Mouse (Mus musculus) spleen, adult 18-20 months (tissue): Measurements from ENCODE around the gene Dennd4a.
"Not testable (repeated sequence)": the region's sequence is repeated elsewhere in the genome, so short reads cannot be mapped to it uniquely, and the experiment has no call there.

Experiments used
- DNase-seq, 2 experiments: peaks; one replicate each; pipeline ENCODE4 v3.0.0; 2022; ENCODE audit warnings: mixed read lengths in 2 of 2

The Dennd4a gene

DNA sequence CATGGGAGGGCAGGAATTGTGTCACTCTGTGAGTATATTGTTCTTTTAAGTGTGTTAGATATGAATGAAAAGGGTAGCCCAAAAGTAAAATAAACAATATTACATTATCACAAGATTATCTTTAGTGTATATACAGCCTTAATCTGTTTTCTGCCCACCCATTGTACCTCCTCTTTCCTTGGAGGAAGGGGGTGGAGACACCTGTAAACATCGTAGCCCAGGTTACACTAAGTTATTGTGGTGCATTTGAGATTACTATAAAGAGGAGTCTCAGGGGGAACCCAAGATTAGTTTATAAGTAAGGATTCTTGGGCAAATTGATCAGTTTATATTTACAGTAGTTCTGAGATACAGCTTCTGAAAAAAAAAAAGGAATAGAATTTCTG, 1.3 kb downstream of the Dennd4a start:
- DNase-seq = no peak

DNA sequence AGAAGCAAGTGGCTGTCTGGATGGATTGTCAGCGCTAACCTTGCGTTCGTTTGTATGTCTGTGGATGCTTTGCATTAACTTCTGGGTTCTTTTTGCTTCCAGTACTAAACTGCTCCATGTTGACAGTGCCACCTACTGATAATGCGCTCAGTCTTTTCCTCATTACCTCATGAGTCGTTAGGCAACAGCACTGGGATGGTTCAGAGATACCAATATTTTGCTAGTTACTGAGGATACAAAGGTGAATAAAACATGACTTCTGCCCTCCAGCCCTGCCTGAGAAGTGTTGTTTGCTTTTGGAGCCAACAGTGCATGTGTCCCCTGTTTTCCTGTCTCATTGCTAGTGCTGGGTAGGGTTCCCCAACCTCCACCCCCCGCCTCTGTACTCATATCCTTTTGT, 3.1 kb downstream of the Dennd4a start:
- DNase-seq = no peak

- not testable (repeated sequence) for DNase-seq
Observed at GRCm38 (mm10) chr9:64819686-64820085, 8.5 kb downstream of the Dennd4a start.

DNA sequence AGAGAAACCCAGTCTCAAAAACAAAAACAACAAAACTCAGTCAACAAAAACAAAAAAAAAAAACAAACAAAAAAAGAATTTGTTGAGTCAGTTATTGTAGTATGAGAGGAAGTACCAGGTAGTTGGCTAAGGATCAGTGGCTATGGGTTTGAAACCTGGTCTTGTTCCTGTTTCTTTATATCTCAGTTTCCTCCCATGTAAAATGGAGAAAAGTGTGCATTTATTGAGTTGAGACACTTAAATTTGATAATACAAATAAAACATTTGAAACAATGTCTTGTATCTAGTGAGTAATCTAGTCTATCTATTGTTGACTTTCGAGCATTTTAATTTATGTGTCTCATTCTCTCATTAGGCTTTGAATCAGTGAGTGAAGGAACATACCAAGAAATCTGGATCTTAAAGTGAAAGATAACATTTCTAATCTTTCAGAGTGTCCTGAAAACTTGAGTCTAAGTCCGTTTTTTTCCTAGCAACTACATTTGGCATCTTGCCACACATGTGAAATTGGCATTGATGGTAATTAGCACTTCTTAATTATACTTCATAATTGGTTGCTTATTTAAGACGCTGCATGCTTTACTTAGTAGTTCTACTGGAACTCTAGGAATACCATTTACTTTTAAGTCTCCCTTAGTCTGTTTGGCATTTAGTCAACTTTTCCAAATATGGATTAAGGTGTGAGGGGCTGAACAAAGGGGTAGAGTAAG, 9.1 kb downstream of the Dennd4a start:
- no peak for DNase-seq

DNA sequence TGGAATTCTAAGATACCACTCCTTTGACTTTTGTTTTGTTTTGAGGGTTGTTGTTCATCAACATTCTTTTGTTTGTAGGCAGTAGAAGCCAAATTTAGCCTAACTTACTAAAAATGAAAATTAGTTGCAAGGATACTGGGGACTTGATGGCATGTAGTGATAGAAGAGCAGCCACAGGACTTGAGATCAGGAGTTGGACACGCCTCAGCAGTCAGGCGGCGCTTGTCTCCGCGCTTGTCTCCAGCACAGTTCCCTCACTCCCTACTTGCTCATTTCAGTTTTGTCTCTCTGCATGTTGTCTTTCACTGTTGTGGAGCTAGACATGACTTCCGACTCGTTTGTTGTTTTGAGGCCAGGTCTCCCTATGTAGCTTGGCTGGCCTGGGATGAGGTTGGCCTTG, 11.1 kb downstream of the Dennd4a start:
- DNase-seq = no peak

DNA sequence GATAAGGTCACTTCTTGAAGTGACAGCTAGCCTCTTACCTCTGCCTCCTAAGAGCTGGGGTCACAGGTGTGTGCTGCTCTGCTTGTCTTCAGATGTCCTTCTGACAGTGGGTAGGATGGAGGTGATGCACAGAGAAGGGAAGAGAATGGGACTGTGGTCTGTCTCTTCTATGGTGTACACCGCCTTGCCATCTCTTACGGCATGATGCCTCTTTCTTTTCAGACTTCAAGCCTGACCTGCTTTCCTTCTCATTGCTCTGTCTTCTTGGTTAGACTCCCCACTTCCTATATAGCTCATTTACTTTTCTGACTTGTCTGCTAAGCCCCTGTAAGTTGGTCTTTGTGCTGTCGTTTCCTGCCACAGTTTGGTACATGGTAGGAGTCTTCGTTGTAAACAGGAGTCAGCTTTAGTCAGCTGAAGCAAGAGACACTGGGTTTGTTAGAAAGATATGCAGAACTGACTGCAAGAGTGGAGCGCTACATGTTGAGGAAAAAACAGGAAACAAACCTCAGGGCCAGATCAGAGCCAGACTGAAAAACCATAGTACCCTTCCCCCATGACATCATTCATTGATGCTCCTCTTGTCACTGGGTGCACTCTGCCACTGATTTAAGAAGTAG, 13.4 kb downstream of the Dennd4a start:
- no peak for DNase-seq

GRCm38 (mm10) chr9:64830092-64830618, 19.0 kb downstream of the Dennd4a start:
- no peak for DNase-seq

DNA sequence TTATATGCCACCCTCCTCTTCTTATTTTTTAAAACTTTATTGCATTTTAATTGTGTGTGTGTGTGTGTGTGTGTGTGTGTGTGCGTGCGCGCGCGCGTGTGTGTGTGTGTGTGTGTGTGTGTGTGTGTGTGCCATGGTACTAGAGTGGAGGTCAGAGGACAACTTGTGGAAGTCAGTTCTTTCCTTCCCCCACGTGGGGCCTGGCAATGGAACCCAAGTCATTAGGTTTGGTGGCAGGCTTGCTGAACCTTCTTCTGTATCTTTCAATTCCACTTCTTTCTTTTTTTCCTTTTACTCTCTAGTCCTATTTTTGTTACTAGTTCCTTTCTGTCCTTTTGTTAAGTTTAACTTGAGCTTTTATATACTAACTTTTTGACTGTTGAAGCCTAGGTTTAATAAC, 19.5 kb downstream of the Dennd4a start:
- DNase-seq = no peak

DNA sequence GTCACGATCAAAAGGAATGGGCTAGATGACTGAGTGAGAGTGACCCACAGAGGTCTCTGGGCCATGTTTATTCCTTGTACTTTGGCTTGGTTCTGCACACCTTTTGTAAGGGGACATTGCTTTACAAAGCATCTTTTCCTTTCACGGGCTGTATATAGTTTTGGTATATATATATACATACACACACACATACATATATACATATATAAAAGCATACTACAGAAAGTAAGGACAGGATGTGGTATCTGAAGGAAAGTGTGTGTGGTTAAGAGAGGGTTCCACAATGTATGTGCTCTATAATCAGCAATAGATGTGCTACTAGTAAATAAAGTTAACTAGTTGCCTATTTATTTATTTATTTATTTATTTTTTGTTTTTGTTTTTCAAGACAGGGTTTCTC, 20.6 kb downstream of the Dennd4a start:
- no peak for DNase-seq

- no peak for DNase-seq
Observed at GRCm38 (mm10) chr9:64834418-64834817, 23.3 kb downstream of the Dennd4a start.

- no peak for DNase-seq
Observed at GRCm38 (mm10) chr9:64845355-64845754, 34.2 kb downstream of the Dennd4a start.

- no peak for DNase-seq
Observed at GRCm38 (mm10) chr9:64849548-64849947, 38.4 kb downstream of the Dennd4a start.

DNA sequence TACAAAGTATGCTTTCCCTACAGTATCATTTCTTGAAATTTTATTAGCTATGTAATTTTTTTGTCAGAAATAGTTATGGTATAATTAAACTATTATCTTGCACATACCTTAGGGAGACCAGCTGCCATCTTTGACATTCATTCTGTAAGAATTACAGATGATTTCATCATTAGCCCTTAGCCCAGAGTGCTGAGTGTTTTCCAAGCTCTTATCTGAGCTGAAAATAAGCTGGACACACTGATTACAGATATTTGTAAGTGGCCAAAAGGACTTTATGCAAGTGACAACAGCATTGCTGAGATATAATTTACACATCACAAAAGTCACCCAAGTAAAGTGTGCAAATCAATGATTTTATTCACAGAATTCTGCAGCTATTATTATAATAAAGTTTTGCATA, 48.9 kb downstream of the Dennd4a start:
- no peak for DNase-seq

DNA sequence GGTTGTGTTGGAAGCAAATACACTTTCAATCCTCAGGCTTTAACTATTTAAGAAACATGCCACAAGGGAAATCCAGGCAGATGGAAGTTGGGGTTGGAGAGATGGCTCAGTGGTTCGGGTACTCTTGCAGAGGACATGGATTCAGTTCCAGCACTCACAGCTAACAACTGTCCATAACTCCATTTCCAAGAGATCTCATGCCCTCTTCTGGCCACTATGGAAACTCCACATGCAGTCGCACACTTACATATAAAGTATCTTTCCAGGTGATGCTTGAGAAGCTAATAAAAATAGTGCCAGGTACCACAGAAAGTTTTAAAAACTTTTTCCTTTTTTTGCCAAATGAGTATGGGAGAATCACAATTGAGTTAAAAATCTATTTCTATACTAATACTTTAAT, 51.5 kb downstream of the Dennd4a start:
- no peak for DNase-seq

DNA sequence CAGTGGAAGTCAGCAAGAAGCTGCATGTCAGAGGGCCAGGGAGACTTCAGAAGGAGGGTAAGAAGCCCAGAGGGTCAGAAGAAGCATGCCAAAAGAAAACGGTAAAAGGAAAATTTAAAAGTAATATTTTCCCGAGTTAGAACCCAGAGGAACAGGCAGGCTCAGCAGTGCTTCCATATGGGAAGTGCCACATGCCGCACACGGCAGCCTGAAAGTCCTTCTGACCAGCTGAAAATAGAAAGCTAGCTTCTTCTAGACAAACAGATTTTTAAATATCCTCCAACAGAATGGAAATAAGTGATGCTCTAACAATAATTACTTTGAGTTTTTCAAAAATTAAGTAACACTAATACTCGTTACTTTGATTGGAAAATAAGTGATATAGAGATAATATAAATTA, 74.9 kb downstream of the Dennd4a start:
- DNase-seq = no peak

GRCm38 (mm10) chr9:64896605-64897004, 85.5 kb downstream of the Dennd4a start:
- no peak for DNase-seq

DNA sequence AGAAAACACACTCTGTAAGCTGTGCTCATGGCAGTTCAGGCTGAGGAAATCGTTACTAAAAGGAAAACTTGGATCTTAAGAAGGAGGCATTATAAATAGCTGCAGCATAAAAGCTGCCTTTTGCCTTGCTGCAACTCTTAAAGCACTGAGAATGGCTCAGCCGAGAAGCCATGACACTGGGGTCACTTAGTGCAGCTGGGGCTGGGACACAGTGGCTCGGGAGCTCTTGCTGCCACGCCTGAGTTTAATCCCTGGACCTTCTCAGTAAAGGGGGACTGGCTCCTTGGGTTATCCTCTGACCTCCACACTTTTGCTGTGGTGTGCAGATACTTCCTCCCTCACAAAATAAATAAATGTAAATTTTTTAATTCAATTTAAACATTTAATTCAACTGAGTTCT, 91.7 kb downstream of the Dennd4a start:
- DNase-seq = no peak

- DNase-seq = peak; percentile 32 to 70
Observed at GRCm38 (mm10) chr9:64903386-64903785, 92.2 kb downstream of the Dennd4a start.

- no peak for DNase-seq
Observed at GRCm38 (mm10) chr9:64904917-64905640, 93.9 kb downstream of the Dennd4a start.

- DNase-seq = no peak
Observed at GRCm38 (mm10) chr9:64907441-64907840, 96.3 kb downstream of the Dennd4a start.

DNA sequence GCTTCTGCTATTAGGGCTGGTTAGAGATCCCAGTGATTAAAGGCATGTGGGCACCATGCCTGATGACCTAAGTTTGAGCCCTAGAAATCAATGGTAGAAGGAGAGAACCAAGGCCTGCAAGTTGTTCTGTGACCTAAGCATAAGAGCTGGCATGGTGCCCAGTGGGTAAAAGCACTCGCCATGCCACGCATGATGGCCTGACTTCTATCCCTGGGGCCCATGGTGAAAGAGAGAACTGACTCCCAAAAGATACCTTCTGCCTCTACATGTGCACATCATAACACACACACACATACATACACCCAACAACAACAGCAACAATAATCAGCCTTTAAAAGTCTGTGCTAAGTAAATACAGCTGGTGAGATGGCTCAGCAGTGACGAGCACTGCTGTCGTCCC, 102.3 kb downstream of the Dennd4a start:
- DNase-seq = no peak

DNA sequence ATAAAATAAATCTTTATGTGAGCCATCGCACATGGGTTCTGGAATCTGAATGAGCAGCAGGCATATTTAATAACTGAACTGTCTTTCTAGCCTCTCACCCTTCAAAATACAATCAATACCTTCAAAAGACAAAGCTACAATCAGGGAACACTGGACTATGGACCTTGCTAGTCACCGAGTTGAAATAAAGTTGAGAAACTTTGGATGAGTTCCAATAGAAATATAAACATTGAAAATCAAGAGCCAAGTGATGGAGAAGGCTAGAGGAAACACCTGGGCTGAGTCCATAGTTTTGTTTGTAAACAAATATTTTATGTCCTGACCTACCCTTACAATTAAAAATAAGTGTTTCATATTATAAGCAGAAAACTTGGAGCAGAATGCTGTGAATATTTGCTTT, 102.8 kb downstream of the Dennd4a start:
- no peak for DNase-seq

GRCm38 (mm10) chr9:64914629-64915028, 103.5 kb downstream of the Dennd4a start:
- no peak for DNase-seq

GRCm38 (mm10) chr9:64918560-64918959, 107.4 kb downstream of the Dennd4a start:
- no peak for DNase-seq
